Mouse (Mus musculus) liver, embryonic 12.5 days (tissue): Measurements from ENCODE around the gene Lgi4. TPM values are rescaled to one million over a fixed set of nuclear protein-coding genes. Genes with fewer than 3 reads are reported as not detected.
A peak's percentile ranks its signal among the peaks of the same experiment; 100 is the strongest.

Experiments
- ATAC-seq: fragments of 200-750 bp; cut with Nextera tagmentation; 2 replicates; pipeline ENCODE4 v1.8.0; 2017; ENCODE audit warnings: moderate number of reproducible peaks, mild to moderate bottlenecking, moderate library complexity
- H3K27ac ChIP-seq: fragments of 300-500 bp; sonication (generic); 2 replicates; pipeline ENCODE4 v1.5.1; 2016; ENCODE audit warnings: mild to moderate bottlenecking
- H3K27me3 ChIP-seq: fragments of 300-500 bp; sonication (generic); replicated peaks from 2 replicates; pipeline ENCODE4 v1.6.1; 2016; ENCODE audit warnings: mild to moderate bottlenecking, moderate library complexity
- H3K36me3 ChIP-seq: fragments of 300-500 bp; sonication (generic); 2 replicates; pipeline ENCODE4 v1.6.1; 2016; ENCODE audit warnings: mild to moderate bottlenecking, moderate library complexity
- H3K4me1 ChIP-seq: fragments of 300-500 bp; sonication (generic); 2 replicates; pipeline ENCODE4 v1.6.1; 2016
- H3K4me2 ChIP-seq: fragments of 300-500 bp; sonication (generic); 2 replicates; pipeline ENCODE4 v1.6.1; 2016; ENCODE audit warnings: mild to moderate bottlenecking, moderate library complexity
- H3K4me3 ChIP-seq: fragments of 300-500 bp; sonication (generic); 2 replicates; pipeline ENCODE4 v1.5.1; 2016; ENCODE audit warnings: mild to moderate bottlenecking, moderate library complexity
- H3K9ac ChIP-seq: fragments of 300-500 bp; sonication (generic); 2 replicates; pipeline ENCODE4 v1.6.1; 2016; ENCODE audit warnings: mild to moderate bottlenecking, moderate library complexity
- H3K9me3 ChIP-seq: fragments of 300-500 bp; sonication (generic); replicated peaks from 2 replicates; pipeline ENCODE4 v1.6.1; 2016; ENCODE audit warnings: mild to moderate bottlenecking, moderate library complexity
- WGBS: fragments of 180-500 bp; shearing (Covaris S2); methylation state at CpG from one replicate; pipeline ENCODE4 v1.1.7; 2016; ENCODE audit not compliant: insufficient replicate concordance; 5-methylcytosine and 5-hydroxymethylcytosine counted together
- polyA plus RNA-seq: library from polyadenylated mRNA; unstranded; fragments of >200 nt; fragmentation: Nextera tagmentation; extraction: Ambion mirVana; gene quantifications from 2 replicates; pipeline ENCODE4 v1.2.1, GENCODE M21; 2016

Lgi4 gene
- polyA plus RNA-seq, 1 experiment from 2014 or later, result 0.06 TPM

- Histone ChIP-seq H3K27me3 (peaks cover 59% of the 10 kb centered on the region), H3K27ac (no peak overlapping the region), H3K4me1 (peaks cover 16% of the 10 kb centered on the region), H3K9me3 (no peaks in the 10 kb centered on the region), H3K36me3 (no peaks in the 10 kb centered on the region), H3K4me3 (no peak overlapping the region), H3K9ac (no peak overlapping the region), H3K4me2 (peak overlapping the region; percentile 55; the same call in 1 of the 2 replicates)
- WGBS, result 44% methylated on average over 12 of the region's 12 CpGs
- ATAC-seq, result no peak
Measured at GRCm38 (mm10) chr7:31040281-31041022, 18.7 kb upstream of the Lgi4 start.

DNA sequence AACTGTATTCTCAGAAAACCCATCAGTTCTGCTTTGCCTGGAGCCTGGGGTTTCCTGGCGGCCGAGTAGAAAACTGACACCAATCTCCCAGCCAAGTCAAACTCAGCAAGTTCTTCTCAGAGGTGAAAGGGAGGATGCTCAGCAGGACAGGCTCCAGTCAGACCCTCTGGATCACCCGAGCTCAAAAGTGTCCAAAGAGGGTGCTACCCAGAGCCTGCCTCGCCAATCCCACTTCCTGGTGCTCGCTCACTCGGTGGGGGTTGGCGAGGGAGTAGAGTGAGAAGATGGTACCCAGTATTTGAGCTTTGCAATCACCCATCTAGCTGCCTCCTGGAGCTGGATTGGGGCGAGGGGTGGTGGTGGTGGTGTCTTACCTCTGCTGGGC lies 18.1 kb upstream of the Lgi4 start:
- no peak overlapping the region for H3K9ac ChIP-seq
- no peak for ATAC-seq
- WGBS, result 22% methylated on average over 8 of the region's 8 CpGs
- peak overlapping the region; percentile 55 for H3K4me2 ChIP-seq
- H3K27me3 ChIP-seq, result peaks cover 63% of the 10 kb centered on the region
- H3K27ac ChIP-seq, result no peak overlapping the region
- peaks cover 16% of the 10 kb centered on the region for H3K4me1 ChIP-seq
- peak overlapping the region; percentile 39; the same call in 1 of the 2 replicates for H3K4me3 ChIP-seq
- H3K36me3 ChIP-seq, result no peaks in the 10 kb centered on the region
- H3K9me3 ChIP-seq, result no peaks in the 10 kb centered on the region

DNA sequence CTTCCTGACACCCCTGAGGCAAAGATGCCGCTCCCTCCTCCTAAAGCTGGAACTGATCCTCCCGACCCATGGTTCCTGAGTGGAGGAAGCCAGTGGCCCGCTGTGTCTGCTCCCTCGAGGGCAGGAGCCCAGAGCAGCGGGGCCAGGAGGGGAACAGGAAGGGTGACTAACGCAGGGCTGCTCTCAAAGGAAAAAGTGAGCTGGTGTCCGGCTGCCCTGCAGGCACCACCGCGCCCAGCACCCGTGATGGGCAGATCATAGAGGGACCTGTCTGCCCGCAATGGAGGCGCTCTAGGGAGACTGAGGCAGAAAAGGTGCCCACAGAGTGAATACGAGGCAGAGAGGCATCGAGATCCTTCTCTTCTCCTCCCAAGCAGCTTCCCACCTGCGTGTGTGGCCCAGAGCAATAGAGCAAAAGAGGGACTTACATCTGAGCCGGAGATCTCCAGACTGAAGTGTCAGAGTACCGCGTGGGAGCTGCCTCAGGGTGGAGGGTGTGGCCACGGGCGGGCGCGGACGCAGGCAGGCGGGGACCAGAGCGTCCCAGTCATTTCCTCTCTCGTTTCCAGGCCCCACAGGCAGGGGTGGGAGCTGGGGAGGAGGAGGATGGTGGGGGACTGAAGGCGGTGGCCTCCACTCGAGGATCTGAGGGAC lies 17.4 kb upstream of the Lgi4 start:
- Histone ChIP-seq H3K4me2 (peak overlapping the region; percentile 55), H3K27me3 (peaks cover 63% of the 10 kb centered on the region), H3K36me3 (no peaks in the 10 kb centered on the region), H3K4me1 (peaks cover 16% of the 10 kb centered on the region), H3K4me3 (peak overlapping the region; percentile 39), H3K27ac (no peak overlapping the region), H3K9me3 (no peaks in the 10 kb centered on the region), H3K9ac (0 out of 2 replicates have a peak overlapping the region, but pooled peaks have one; percentile 41)
- ATAC-seq, result 0 out of 2 replicates have a peak, but pooled peaks have one; percentile 18
- 2% methylated on average over 28 of the region's 28 CpGs for WGBS

- H3K9me3 ChIP-seq, result no peaks in the 10 kb centered on the region
- H3K4me2 ChIP-seq, result peak within 1 kb of the TSS; percentile 55
- WGBS, result 39% methylated on average over 10 of the region's 10 CpGs
- H3K36me3 ChIP-seq, result no peaks in the 10 kb centered on the region
- peaks cover 68% of the 10 kb centered on the region for H3K27me3 ChIP-seq
- no peak within 1 kb of the TSS for H3K27ac ChIP-seq
- H3K9ac ChIP-seq, result 0 out of 2 replicates have a peak within 1 kb of the TSS, but pooled peaks have one; percentile 41
- H3K4me3 ChIP-seq, result peak within 1 kb of the TSS; percentile 39
- ATAC-seq, result no peak
- H3K4me1 ChIP-seq, result peaks cover 16% of the 10 kb centered on the region
Measured at GRCm38 (mm10) chr7:31042431-31042910, 16.7 kb upstream of the Lgi4 start, which contains the start of gene Fxyd5. Gene Fxyd5, minus strand, starts transcription at chr7:31042481.

DNA sequence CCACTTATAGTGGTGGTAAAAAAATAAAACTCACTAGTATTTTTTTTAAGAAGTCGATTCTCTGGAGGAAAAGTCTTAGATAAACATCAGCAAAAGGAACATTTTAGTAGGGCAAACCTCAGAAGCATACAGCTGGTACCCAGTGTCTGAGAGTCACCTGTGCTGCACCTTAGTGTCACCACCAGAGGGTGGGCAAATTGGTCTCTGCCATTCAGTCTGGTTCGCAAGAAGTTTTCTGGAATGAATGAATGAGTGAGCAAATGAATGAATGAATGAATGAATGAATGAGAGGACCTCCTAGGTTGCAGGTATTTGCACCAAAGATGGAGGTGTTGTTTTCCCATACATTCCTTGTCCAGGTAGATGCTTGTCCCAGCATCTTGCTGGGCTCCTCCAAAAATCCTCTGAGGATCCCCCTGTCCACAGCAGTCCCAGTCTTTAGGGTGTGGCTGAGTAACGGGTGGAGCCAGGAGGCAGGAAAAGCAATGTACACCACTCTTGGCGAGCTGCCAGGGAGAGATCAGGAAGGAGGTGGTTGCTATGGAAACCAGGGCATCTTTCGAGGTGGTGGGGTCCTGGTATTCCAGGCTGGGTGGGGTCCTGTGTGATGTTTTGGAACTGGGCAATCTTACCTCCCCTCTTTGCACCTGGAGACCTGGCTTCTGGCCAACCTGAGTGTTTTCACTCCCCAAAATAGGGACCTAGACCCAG lies 9.9 kb upstream of the Lgi4 start:
- peaks cover 87% of the 10 kb centered on the region for H3K27me3 ChIP-seq

DNA sequence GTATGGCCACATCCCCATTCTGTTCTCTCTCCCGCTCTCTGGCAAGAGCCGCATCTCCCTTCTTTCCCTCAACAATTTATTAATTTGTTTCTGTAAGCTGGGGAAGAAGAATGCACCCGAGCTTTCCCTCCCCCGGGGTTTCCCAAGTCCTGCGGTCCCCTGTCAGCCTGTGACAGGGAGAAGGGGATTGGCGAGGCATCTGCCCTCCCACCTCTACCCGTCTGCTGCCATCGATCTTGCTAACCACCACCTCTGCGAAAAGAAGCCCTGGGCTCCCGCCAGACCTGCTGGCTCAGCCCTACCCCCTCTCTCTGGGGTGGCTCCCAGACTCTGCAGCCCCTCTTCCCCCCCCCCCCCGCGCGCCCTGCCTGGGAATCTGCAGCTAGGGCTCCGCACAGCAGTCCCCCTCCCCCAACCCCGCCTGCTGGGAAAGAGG lies 9.3 kb upstream of the Lgi4 start:
- H3K4me3 ChIP-seq, result no peak overlapping the region
- no peak overlapping the region for H3K27ac ChIP-seq
- H3K27me3 ChIP-seq, result peaks cover 86% of the 10 kb centered on the region
- 7% methylated on average over 12 of the region's 15 CpGs for WGBS
- H3K4me1 ChIP-seq, result peaks cover 44% of the 10 kb centered on the region
- peak overlapping the region; percentile 12 for H3K4me2 ChIP-seq
- H3K36me3 ChIP-seq, result no peaks in the 10 kb centered on the region
- H3K9ac ChIP-seq, result no peak overlapping the region
- ATAC-seq, result no peak
- no peaks in the 10 kb centered on the region for H3K9me3 ChIP-seq

More for the DNA sequence above, 9.9 kb upstream of the Lgi4 start:
- 17% methylated on average over 5 of the region's 5 CpGs for whole genome bisulfite sequencing
- H3K4me1 ChIP-seq, result peaks cover 38% of the 10 kb centered on the region
- H3K9me3 ChIP-seq, result no peaks in the 10 kb centered on the region
- H3K4me3 ChIP-seq, result no peak overlapping the region
- no peaks in the 10 kb centered on the region for H3K36me3 ChIP-seq
- H3K9ac ChIP-seq, result no peak overlapping the region
- no peak for ATAC-seq
- no peak overlapping the region; the same call in 1 of the 2 replicates for H3K4me2 ChIP-seq
- H3K27ac ChIP-seq, result no peak overlapping the region

GRCm38 (mm10) chr7:31050487-31050886 lies 8.7 kb upstream of the Lgi4 start:
- no peak overlapping the region for H3K9ac ChIP-seq
- H3K36me3 ChIP-seq, result no peaks in the 10 kb centered on the region
- peaks cover 48% of the 10 kb centered on the region for H3K4me1 ChIP-seq
- no peak for ATAC-seq
- H3K4me2 ChIP-seq, result no peak overlapping the region
- H3K9me3 ChIP-seq, result no peaks in the 10 kb centered on the region
- peaks cover 80% of the 10 kb centered on the region for H3K27me3 ChIP-seq
- H3K4me3 ChIP-seq, result no peak overlapping the region
- H3K27ac ChIP-seq, result no peak overlapping the region
- 2% methylated on average over 6 of the region's 6 CpGs for WGBS

- WGBS, result 7% methylated on average over 9 of the region's 9 CpGs
- H3K4me2 ChIP-seq, result peak overlapping the region; percentile 34; the same call in 1 of the 2 replicates
- no peaks in the 10 kb centered on the region for H3K9me3 ChIP-seq
- no peak overlapping the region for H3K9ac ChIP-seq
- H3K36me3 ChIP-seq, result no peaks in the 10 kb centered on the region
- ATAC-seq, result no peak
- H3K4me3 ChIP-seq, result no peak overlapping the region
- no peak overlapping the region for H3K27ac ChIP-seq
- H3K4me1 ChIP-seq, result peaks cover 51% of the 10 kb centered on the region
- H3K27me3 ChIP-seq, result peaks cover 76% of the 10 kb centered on the region
Measured at GRCm38 (mm10) chr7:31050921-31051320, 8.2 kb upstream of the Lgi4 start.

DNA sequence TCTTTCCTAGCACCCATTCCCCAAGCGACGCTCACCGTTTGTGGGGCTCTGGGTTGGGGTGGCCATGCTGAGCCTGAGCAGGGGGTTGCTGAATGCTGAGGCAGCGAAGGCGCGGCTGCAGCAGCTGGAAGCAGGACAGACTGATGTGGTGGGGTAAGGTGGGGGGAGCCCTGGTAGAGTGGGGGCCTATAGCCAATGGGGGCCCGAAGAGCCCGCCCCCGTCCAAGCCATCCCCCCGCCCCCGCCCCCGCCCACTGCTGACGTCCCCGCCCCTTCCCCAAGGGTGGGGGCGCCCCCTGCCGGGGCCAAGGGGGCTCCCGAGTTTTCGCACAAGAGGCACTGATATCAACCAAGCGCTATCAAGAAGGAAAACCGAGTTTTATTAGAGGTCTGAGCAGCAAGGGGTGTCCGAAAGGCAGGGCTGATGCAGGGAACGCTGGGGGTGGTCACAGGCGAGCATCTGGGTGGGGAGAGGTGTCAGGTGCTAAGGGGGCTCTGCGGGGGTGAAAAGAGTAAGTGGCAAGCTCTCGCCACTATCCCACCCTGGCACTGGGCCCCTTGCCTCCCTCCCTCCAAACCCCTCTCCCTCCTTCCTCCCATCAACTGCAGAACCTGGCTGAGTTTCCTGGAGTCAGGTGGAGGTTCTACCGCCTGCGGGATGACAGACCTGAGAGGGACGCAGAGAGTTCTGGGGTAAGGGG lies 7.7 kb upstream of the Lgi4 start, which contains the start of gene Fxyd7:
TSS of gene Fxyd7 (minus strand) at position 147 of the 701 bp plus-strand sequence.
- no peak within 1 kb of the TSS; the same call in 1 of the 2 replicates for H3K4me3 ChIP-seq
- WGBS, result 6% methylated on average over 27 of the region's 28 CpGs
- no peak within 1 kb of the TSS for H3K27ac ChIP-seq
- no peak for ATAC-seq
- no peaks in the 10 kb centered on the region for H3K36me3 ChIP-seq
- H3K9me3 ChIP-seq, result no peaks in the 10 kb centered on the region
- peak within 1 kb of the TSS; percentile 38; the same call in 1 of the 2 replicates for H3K4me2 ChIP-seq
- peaks cover 51% of the 10 kb centered on the region for H3K4me1 ChIP-seq
- no peak within 1 kb of the TSS for H3K9ac ChIP-seq
- H3K27me3 ChIP-seq, result peaks cover 76% of the 10 kb centered on the region

DNA sequence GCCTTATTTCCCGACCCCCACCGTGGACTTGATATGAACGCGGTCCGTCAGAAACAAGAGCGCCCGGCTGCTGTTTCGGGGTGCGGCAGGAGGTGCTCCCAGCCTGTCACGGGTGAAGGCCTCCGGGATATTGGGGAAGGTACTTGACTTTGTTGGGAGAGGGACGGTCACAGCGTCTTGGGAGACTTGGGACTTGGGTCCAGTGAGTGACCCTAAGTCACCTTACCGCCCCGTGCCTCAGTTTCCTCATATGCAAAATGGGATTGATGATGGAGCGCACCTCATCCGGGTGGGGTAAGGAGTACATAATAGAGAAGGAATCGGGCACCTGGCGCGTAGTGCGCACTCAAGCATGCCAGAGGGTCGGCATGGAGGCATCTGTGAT lies 6.9 kb upstream of the Lgi4 start:
- no peak for ATAC-seq
- peaks cover 73% of the 10 kb centered on the region for H3K27me3 ChIP-seq
- H3K27ac ChIP-seq, result no peak overlapping the region
- 4% methylated on average over 22 of the region's 22 CpGs for WGBS
- H3K9me3 ChIP-seq, result no peaks in the 10 kb centered on the region
- no peak overlapping the region for H3K9ac ChIP-seq
- H3K36me3 ChIP-seq, result no peaks in the 10 kb centered on the region
- peak overlapping the region; percentile 38; the same call in 1 of the 2 replicates for H3K4me2 ChIP-seq
- no peak overlapping the region; the same call in 1 of the 2 replicates for H3K4me3 ChIP-seq
- peaks cover 51% of the 10 kb centered on the region for H3K4me1 ChIP-seq
